Mouse (Mus musculus) limb, embryonic 12.5 days (tissue): Measurements from ENCODE around the gene Agtrap. TPM values are rescaled to one million over a fixed set of nuclear protein-coding genes. Genes with fewer than 3 reads are reported as not detected.
"Not testable (repeated sequence)": the region's sequence is repeated elsewhere in the genome, so short reads cannot be mapped to it uniquely, and the experiment has no call there.

ENCODE experiments used
- ATAC-seq: fragments of 200-750 bp; cut with Nextera tagmentation; 2 replicates; pipeline ENCODE4 v1.8.0; 2017; ENCODE audit warnings: low read depth, moderate TSS enrichment; ENCODE audit not compliant: insufficient number of reproducible peaks, insufficient read depth, low FRiP score, low TSS enrichment
- H3K27ac ChIP-seq: fragments of 300-500 bp; sonication (generic); 2 replicates; pipeline ENCODE4 v1.5.1; 2016; ENCODE audit warnings: mild to moderate bottlenecking, moderate library complexity
- H3K27me3 ChIP-seq: fragments of 300-500 bp; sonication (generic); 2 replicates; pipeline ENCODE4 v1.6.1; 2016; ENCODE audit warnings: mild to moderate bottlenecking, moderate library complexity
- H3K36me3 ChIP-seq: fragments of 300-500 bp; sonication (generic); 2 replicates; pipeline ENCODE4 v1.6.1; 2016; ENCODE audit warnings: mild to moderate bottlenecking, moderate library complexity
- H3K4me1 ChIP-seq: fragments of 300-500 bp; sonication (generic); replicated peaks from 2 replicates; pipeline ENCODE4 v1.6.1; 2016
- H3K4me2 ChIP-seq: fragments of 300-500 bp; sonication (generic); 2 replicates; pipeline ENCODE4 v1.6.1; 2016; ENCODE audit warnings: mild to moderate bottlenecking, moderate library complexity
- H3K4me3 ChIP-seq: fragments of 300-500 bp; sonication (generic); replicated peaks from 2 replicates; pipeline ENCODE4 v1.5.1; 2016; ENCODE audit warnings: mild to moderate bottlenecking
- H3K9ac ChIP-seq: fragments of 300-500 bp; sonication (generic); replicated peaks from 2 replicates; pipeline ENCODE4 v1.6.1; 2016; ENCODE audit warnings: mild to moderate bottlenecking, moderate library complexity
- H3K9me3 ChIP-seq: fragments of 300-500 bp; sonication (generic); 2 replicates; pipeline ENCODE4 v1.6.1; 2016; ENCODE audit warnings: mild to moderate bottlenecking, moderate library complexity
- WGBS: fragments of 180-500 bp; shearing (Covaris S2); methylation state at CpG from one replicate; pipeline ENCODE4 v1.1.7; 2016; 5-methylcytosine and 5-hydroxymethylcytosine counted together
- polyA plus RNA-seq: library from polyadenylated mRNA; unstranded; fragments of >200 nt; fragmentation: Nextera tagmentation; extraction: Ambion mirVana; gene quantifications from 2 replicates; pipeline ENCODE4 v1.2.1, GENCODE M21; 2016

The Agtrap gene
- polyA plus RNA-seq, 1 experiment from 2014 or later, result 12.0 TPM

DNA sequence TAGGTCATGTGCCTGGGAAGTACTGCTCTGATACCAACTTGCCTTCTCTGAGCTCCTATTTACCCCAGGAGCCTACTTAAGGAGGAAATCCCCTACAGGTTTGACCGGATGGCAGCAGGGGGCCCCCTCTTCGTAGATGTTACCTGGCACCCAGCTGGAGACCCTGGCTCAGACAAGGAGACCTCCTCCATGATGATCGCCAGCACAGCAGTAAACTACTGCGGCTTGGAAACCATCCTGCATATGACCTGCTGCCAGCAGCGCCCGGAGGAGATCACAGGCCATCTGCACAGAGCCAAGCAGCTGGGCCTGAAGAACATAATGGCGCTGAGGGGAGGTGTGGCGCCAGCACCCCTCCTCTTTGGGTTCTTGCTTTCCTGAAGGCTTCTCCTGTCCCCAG, 44.5 kb downstream of the Agtrap start:
- H3K9me3 ChIP-seq, ATAC-seq, H3K4me3 ChIP-seq, H3K27me3 ChIP-seq, H3K27ac ChIP-seq, H3K4me2 ChIP-seq, H3K9ac ChIP-seq: not testable (repeated sequence)
- H3K4me1 ChIP-seq, result peaks cover 31% of the 10 kb centered on the region
- peaks cover 51% of the 10 kb centered on the region for H3K36me3 ChIP-seq
- WGBS, result 88% methylated on average over 7 of the region's 8 CpGs

DNA sequence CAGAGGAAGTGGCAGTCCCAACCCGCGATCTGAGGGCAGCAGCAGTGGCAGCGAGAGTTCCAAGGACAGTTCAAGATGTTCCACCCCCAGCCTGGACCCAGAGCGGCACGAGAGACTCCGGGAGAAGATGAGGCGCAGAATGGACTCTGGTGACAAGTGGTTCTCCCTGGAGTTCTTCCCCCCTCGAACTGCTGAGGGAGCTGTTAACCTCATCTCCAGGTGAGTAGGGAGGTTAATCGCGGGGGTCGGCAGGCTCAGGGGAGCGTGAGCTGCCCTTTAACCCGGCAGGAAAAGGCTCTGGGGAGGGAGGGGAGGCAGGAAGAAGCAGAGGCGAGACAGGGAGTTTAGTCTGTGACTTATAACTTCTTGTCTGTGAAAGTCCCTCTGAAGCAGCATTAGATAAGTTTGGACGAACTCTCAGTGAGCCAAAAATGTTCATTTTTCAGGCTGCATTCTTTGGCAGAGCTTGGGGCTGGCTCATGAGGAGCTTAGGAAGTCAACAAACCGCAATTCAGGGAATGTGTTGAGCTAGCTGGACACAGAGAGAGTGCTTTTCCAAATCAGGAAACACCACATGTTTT, 46.1 kb downstream of the Agtrap start:
- no peaks in the 10 kb centered on the region for H3K27me3 ChIP-seq
- peaks cover 42% of the 10 kb centered on the region for H3K4me1 ChIP-seq
- peak overlapping the region; percentile 84 for H3K4me2 ChIP-seq
- ATAC-seq, result no peak
- no peaks in the 10 kb centered on the region for H3K9me3 ChIP-seq
- WGBS, result 4% methylated on average over 16 of the region's 16 CpGs
- peak overlapping the region; percentile 65 for H3K9ac ChIP-seq
- peaks cover 35% of the 10 kb centered on the region for H3K36me3 ChIP-seq
- H3K27ac ChIP-seq, result peak overlapping the region; percentile 86
- peak overlapping the region; percentile 50 for H3K4me3 ChIP-seq

DNA sequence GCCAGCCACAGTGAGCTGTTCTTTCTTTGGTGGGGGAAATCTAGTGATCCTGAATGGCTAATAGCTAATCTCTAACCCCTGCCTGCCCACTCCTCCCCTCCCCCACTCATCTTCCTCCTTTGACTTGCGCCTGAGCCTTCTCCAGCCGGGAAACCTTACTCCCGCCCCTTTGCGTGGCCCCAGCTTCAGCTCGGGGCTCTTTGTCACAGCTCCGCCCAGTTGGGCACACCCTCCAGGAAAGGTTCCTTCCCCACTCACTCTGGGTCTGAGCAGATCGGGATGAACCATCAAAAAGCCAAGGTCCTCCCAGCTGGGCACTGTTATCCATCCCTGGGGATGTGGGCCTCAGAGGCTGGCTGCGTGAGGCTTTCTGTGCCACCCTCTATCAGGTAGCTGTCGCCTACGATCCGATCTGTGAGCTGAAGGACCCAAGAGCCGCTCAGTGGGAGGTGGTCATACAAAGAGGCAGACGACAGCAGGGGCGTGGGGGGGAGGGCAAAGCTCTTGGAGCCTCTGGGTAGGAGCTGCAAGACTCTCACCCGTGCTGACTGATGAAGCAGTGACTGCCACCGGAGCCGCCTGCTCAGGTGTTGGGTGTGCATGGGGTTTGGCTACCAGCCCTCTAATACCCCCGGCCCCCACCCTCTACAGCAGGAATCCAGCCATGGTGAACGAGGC, 46.8 kb downstream of the Agtrap start:
- H3K4me3 ChIP-seq, result peak overlapping the region; percentile 50
- peak overlapping the region; percentile 65 for H3K9ac ChIP-seq
- no peaks in the 10 kb centered on the region for H3K9me3 ChIP-seq
- peak; percentile 53 for ATAC-seq
- peaks cover 37% of the 10 kb centered on the region for H3K36me3 ChIP-seq
- H3K27ac ChIP-seq, result peak overlapping the region; percentile 86
- peaks cover 42% of the 10 kb centered on the region for H3K4me1 ChIP-seq
- WGBS, result 1% methylated on average over 19 of the region's 19 CpGs
- peak overlapping the region; percentile 84 for H3K4me2 ChIP-seq
- no peaks in the 10 kb centered on the region for H3K27me3 ChIP-seq

GRCm38 (mm10) chr4:148040029-148040830, 47.6 kb downstream of the Agtrap start:
- H3K4me3 ChIP-seq, result peak overlapping the region; percentile 78
- H3K4me2 ChIP-seq, result peak overlapping the region; percentile 84
- H3K27ac ChIP-seq, result peak overlapping the region; percentile 86
- peaks cover 42% of the 10 kb centered on the region for H3K4me1 ChIP-seq
- peaks cover 35% of the 10 kb centered on the region for H3K36me3 ChIP-seq
- WGBS, result 65% methylated on average over 15 of the region's 15 CpGs
- H3K9ac ChIP-seq, result peak overlapping the region; percentile 65; the same call in 1 of the 2 replicates
- H3K27me3 ChIP-seq, result no peaks in the 10 kb centered on the region
- ATAC-seq, result no peak
- H3K9me3 ChIP-seq, result no peaks in the 10 kb centered on the region

- Histone ChIP-seq H3K36me3 (peaks cover 34% of the 10 kb centered on the region), H3K27me3 (no peaks in the 10 kb centered on the region), H3K4me3 (peak overlapping the region; percentile 78), H3K9me3 (no peaks in the 10 kb centered on the region), H3K4me1 (peaks cover 42% of the 10 kb centered on the region), H3K9ac (peak overlapping the region; percentile 63), H3K4me2 (peak overlapping the region; percentile 84), H3K27ac (peak overlapping the region; percentile 86)
- no peak for ATAC-seq
- WGBS, result 24% methylated on average over 19 of the region's 19 CpGs
Observed at GRCm38 (mm10) chr4:148039254-148040028, 48.4 kb downstream of the Agtrap start.

DNA sequence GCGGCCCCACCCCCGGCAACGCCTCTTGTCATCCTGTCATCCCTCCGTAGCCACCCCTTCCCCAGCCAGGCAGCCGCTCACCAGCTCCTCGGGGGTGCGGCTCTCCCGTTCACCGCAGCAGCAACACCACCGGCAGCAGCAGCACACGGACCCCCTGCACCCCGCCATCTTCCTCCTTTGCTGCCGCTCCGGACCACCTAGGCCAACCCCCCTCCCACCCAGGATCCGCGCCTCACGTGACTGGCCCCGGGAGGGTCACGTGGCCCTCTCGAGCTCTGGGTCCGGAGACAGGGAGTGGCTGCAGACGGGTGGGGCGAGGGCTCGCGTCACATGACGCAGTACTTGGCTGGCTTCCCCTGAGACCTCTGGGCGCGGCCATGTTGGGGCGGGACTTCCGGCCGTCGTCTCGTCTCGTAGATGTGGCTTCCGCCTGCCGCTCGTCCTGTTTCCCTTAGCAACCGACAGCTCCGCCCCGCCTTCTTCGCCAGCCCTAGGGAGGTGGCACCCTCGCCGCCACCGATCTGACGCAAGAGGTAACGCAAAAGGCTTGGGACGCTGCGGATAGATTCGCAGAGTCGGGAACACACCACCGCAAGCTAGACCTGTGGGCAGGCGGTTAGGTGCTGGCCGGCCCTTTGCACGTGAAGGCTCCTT, 49.1 kb downstream of the Agtrap start, which contains the start of the genes Clcn6 and Mthfr:
Gene Clcn6, minus strand, starts transcription at position 222 of the 654 bp plus-strand sequence.
Gene Mthfr, plus strand, starts transcription at position 478 of the 654 bp plus-strand sequence.
- Histone ChIP-seq H3K36me3 (peaks cover 33% of the 10 kb centered on the region), H3K27ac (peak within 1 kb of the TSS; percentile 86), H3K27me3 (no peaks in the 10 kb centered on the region), H3K4me3 (peak within 1 kb of the TSS; percentile 78), H3K9ac (peak within 1 kb of the TSS; percentile 77), H3K4me1 (peaks cover 42% of the 10 kb centered on the region), H3K4me2 (peak within 1 kb of the TSS; percentile 84), H3K9me3 (no peaks in the 10 kb centered on the region)
- ATAC-seq, result peak; percentile 91
- WGBS, result under 1% methylated on average over 54 of the region's 54 CpGs

DNA sequence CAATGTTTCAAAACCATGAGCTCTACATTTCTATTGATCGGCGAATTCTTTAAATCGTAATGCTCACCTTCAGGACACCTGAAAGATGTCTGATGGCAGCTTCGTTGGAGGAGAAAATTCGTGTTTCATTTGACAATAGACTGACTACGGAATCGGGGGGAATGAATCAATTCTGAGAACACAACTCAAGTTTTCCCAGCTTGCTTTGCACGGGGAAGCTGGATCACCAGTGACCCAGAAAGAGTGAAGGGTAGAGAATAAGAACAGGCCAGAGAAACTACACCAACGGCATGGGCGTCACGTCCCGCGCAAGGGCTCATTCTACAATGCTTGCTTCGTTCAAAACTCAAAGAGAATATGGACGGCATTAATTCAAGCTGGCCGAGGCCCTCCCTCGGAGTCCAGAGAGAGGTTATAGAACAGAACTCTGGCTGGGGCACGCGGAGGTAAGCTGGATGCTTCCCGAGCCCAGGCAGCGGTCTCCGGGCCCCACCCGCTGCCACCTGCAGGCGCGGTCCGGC, 49.7 kb downstream of the Agtrap start:
- 9% methylated on average over 26 of the region's 26 CpGs for WGBS

DNA sequence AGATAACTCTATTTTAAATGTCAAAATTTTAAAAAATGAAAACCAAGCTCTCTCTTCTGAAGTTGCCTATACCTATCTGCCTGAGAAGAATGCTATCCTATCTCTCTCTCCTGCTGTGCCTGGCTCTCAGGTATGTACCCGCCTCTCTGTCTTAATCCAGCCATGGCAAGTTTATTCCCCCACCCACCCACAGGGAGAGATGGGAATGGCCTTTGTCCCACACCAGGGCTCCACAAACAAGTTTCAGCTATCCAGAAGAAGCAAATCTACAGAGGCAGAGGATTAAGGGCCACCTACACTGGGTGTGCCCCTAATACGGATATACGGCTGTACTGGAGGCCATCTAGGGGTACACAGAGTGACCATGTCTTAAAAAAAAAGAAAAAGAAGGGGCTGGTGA, 52.4 kb downstream of the Agtrap start:
- 86% methylated on average over 3 of the region's 3 CpGs for WGBS
- H3K27ac ChIP-seq, result no peak overlapping the region
- ATAC-seq, result no peak
- no peaks in the 10 kb centered on the region for H3K9me3 ChIP-seq
- H3K27me3 ChIP-seq, result no peaks in the 10 kb centered on the region
- H3K9ac ChIP-seq, result no peak overlapping the region
- peaks cover 24% of the 10 kb centered on the region for H3K4me1 ChIP-seq
- H3K4me2 ChIP-seq, result no peak overlapping the region
- peaks cover 51% of the 10 kb centered on the region for H3K36me3 ChIP-seq
- H3K4me3 ChIP-seq, result no peak overlapping the region

More for the DNA sequence above, 49.7 kb downstream of the Agtrap start:
- Histone ChIP-seq H3K27ac (peak overlapping the region; percentile 72; the same call in 1 of the 2 replicates), H3K36me3 (peaks cover 35% of the 10 kb centered on the region), H3K9ac (peak overlapping the region; percentile 77), H3K4me3 (peak overlapping the region; percentile 78), H3K9me3 (no peaks in the 10 kb centered on the region), H3K27me3 (no peaks in the 10 kb centered on the region), H3K4me1 (peaks cover 42% of the 10 kb centered on the region), H3K4me2 (peak overlapping the region; percentile 84)
- no peak for ATAC-seq

DNA sequence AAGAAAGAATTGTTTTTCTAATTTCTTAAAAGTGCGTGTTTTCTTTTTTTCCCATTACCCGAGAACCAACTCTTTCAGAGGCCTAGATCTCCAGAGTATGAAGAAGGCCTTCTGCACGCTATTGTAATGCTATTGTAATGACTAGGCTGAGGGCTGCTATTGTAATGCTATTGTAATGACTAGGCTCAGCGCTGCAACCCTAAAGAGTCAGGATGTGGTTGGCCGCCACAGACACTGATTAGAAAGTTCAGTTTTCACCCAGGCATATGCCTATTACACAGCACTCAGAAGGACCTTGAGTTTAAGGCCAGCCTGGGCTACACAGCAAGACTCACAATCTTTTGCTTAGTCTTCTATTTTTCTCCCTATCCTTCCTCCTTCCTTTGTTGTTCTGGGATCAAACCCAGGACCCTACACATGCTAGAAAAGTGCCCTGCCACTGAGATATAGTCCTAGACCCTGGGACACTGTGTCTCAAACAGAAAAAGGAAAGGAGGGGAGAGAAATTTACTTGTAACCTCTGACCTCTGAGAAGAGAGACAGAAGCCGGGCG, 53.9 kb downstream of the Agtrap start:
- WGBS, result 84% methylated on average over 7 of the region's 7 CpGs
- H3K27ac ChIP-seq, result no peak overlapping the region
- no peak overlapping the region for H3K4me2 ChIP-seq
- no peak overlapping the region for H3K9ac ChIP-seq
- H3K36me3 ChIP-seq, result peaks cover 61% of the 10 kb centered on the region
- ATAC-seq, result no peak
- no peaks in the 10 kb centered on the region for H3K27me3 ChIP-seq
- H3K4me1 ChIP-seq, result peaks cover 11% of the 10 kb centered on the region
- H3K4me3 ChIP-seq, result no peak overlapping the region
- no peaks in the 10 kb centered on the region for H3K9me3 ChIP-seq

- no peak overlapping the region for H3K4me2 ChIP-seq
Observed at GRCm38 (mm10) chr4:148030506-148030905, 57.3 kb downstream of the Agtrap start.

More at GRCm38 (mm10) chr4:148030506-148030905, 57.3 kb downstream of the Agtrap start:
- no peak overlapping the region for H3K9ac ChIP-seq
- peaks cover 80% of the 10 kb centered on the region for H3K36me3 ChIP-seq
- WGBS, result 89% methylated on average over 5 of the region's 5 CpGs
- no peak overlapping the region for H3K4me3 ChIP-seq
- ATAC-seq, result no peak
- H3K9me3 ChIP-seq, result no peaks in the 10 kb centered on the region
- H3K27ac ChIP-seq, result no peak overlapping the region
- H3K27me3 ChIP-seq, result no peaks in the 10 kb centered on the region
- H3K4me1 ChIP-seq, result no peaks in the 10 kb centered on the region
